ENCODE assay signal across 12 mouse cellular contexts in genomic region chr3:127019109-127019508, GRCm38 (mm10).
DNase-seq lines count a peak whose midpoint lies in the region; ATAC-seq and TF ChIP-seq lines count a peak whose summit lies in the region.
"Had no signal": no experiment of that assay in that cellular context is flagged by ENCODE, and none has a peak within 500 bp of the region (broad histone marks: within the 10 kb centered on the region; RNA-seq: fewer than 3 reads in every experiment).

No protein-coding gene starts in this region.

- WGBS in embryonic facial prominence, embryonic 14.5 days, result 33% methylated on average over 6 of the region's 6 CpGs

- H3K4me3 ChIP-seq in left cerebral cortex, adult 2 months, result no peak overlapping the region
- no peak overlapping the region for H3K4me3 ChIP-seq in embryonic facial prominence, embryonic 14.5 days (ENCODE audit: low read depth, low read length)
- H3K4me3 ChIP-seq: forebrain, embryonic 12.5 days had no signal

- no peak overlapping the region for H3K9ac ChIP-seq in embryonic facial prominence, embryonic 14.5 days (ENCODE audit: low read depth, low read length)
- H3K9ac ChIP-seq: forebrain, embryonic 12.5 days had no signal

- intact Hi-C loops in left cerebral cortex, adult 2 months (cut with DNase I), result no loop called here
- intact Hi-C loops in heart, postnatal 14 days (cut with DNase I), result no loop called here

- H3K4me1 ChIP-seq in embryonic facial prominence, embryonic 14.5 days (ENCODE audit: control insufficient read depth, insufficient read depth, low read length), result no peaks in the 10 kb centered on the region

- no peak for DNase-seq in left cerebral cortex, adult 2 months (ENCODE audit: extremely low spot score in 1 of 2, low spot score in 2 of 2)
- no peak for DNase-seq in left cerebral cortex, adult 8-10 months (ENCODE audit: low spot score in 2 of 2)
- peak; percentile 73 for DNase-seq in embryonic facial prominence, embryonic 14.5 days (ENCODE audit: low spot score)
- peak; percentile 37 to 47 for DNase-seq in heart, postnatal 14 days
- peak; percentile 66 for DNase-seq in skeletal muscle tissue, adult 2 months (ENCODE audit: low read depth, low spot score)
- no peak for DNase-seq in urinary bladder, postnatal 10 days (ENCODE audit: low spot score)
- no peak for DNase-seq in right cerebral cortex, postnatal 36 days (ENCODE audit: low spot score in 2 of 2)
- DNase-seq: cerebellum, adult 9-11 months; retina, postnatal 1 day had no signal

- H3K4me2 ChIP-seq in embryonic facial prominence, embryonic 14.5 days (ENCODE audit: low read depth, low read length), result no peak overlapping the region
- H3K4me2 ChIP-seq: forebrain, embryonic 12.5 days had no signal

- peak overlapping the region; percentile 29 for H3K27ac ChIP-seq in left cerebral cortex, adult 2 months
- H3K27ac ChIP-seq in embryonic facial prominence, embryonic 14.5 days (replicated peaks; ENCODE audit: low read depth, low read length), result peak overlapping the region; percentile 56
- H3K27ac ChIP-seq: forebrain, embryonic 12.5 days had no signal

- peak; percentile 67; the same call in 1 of the 2 replicates for ATAC-seq in embryonic facial prominence, embryonic 14.5 days (ENCODE audit: low read depth)
- no peak for ATAC-seq in CD4-positive, CD25-positive, alpha-beta regulatory T cell, adult 4 months

- H3K36me3 ChIP-seq in embryonic facial prominence, embryonic 14.5 days (ENCODE audit: control insufficient read depth, insufficient read depth, low read length), result peaks cover 19% of the 10 kb centered on the region

- no peaks in the 10 kb centered on the region for H3K9me3 ChIP-seq in embryonic facial prominence, embryonic 14.5 days (ENCODE audit: control insufficient read depth, low read length)
- H3K9me3 ChIP-seq: forebrain, embryonic 12.5 days had no signal

- TF ChIP-seq CTCF in left cerebral cortex, adult 2 months (IDR thresholded peaks at IDR 0.05), result no peak

- no peaks in the 10 kb centered on the region for H3K27me3 ChIP-seq in embryonic facial prominence, embryonic 14.5 days (replicated peaks; ENCODE audit: control insufficient read depth, insufficient read depth, low read length)
- H3K27me3 ChIP-seq: CH12.LX; forebrain, embryonic 12.5 days had no signal

Comparison
In these comparisons a context has a peak if more than half of its experiments do, and no peak if none do; other contexts are left out.
1. DNase-seq: peak in embryonic facial prominence, embryonic 14.5 days (single experiment), heart, postnatal 14 days (2 of 2) and skeletal muscle tissue, adult 2 months (single experiment); none in left cerebral cortex, adult 2 months (0 of 2), left cerebral cortex, adult 8-10 months (0 of 2), urinary bladder, postnatal 10 days (single experiment) and right cerebral cortex, postnatal 36 days (0 of 2).